Mouse (Mus musculus) embryonic fibroblast, embryonic 13.5 days (primary cell): ENCODE measurements around the gene Mss51. TPM values are rescaled to one million over a fixed set of nuclear protein-coding genes. Genes with fewer than 3 reads are reported as not detected.

Experiments
- H3K27ac ChIP-seq: 2 replicates; pipeline ENCODE4 v1.5.1; 2012; ENCODE audit warnings: low read length, control low read depth, inconsistent platforms; ENCODE audit not compliant: insufficient read depth
- H3K4me1 ChIP-seq: 2 replicates; pipeline ENCODE4 v1.6.1; 2011; ENCODE audit warnings: low read length; ENCODE audit not compliant: control insufficient read depth, insufficient read depth
- H3K4me3 ChIP-seq: 2 replicates; pipeline ENCODE4 v1.5.1; 2011; ENCODE audit warnings: mild to moderate bottlenecking, control low read depth, low read length; ENCODE audit not compliant: insufficient read depth
- CTCF ChIP-seq: IDR thresholded peaks from 2 replicates; pipeline ENCODE4 v1.5.1; 2011; ENCODE audit warnings: mild to moderate bottlenecking, control low read depth, low read length, moderate library complexity, borderline replicate concordance; ENCODE audit not compliant: insufficient read depth
- POLR2A ChIP-seq: IDR thresholded peaks from 2 replicates; pipeline ENCODE4 v1.6.1; 2011; ENCODE audit warnings: low read depth, mild to moderate bottlenecking, control low read depth, low read length, moderate library complexity
- polyA plus RNA-seq: library from polyadenylated mRNA; stranded (reverse); fragments of >200 nt; gene quantifications from 2 replicates; pipeline ENCODE4 v1.2.4, GENCODE M21; 2011; ENCODE audit warnings: low read depth; ENCODE audit not compliant: missing spikeins, insufficient read length

The Mss51 gene
- polyA plus RNA-seq, 1 experiment = 1.2 TPM

- Histone ChIP-seq H3K27ac (no peak overlapping the region), H3K4me1 (no peaks in the 10 kb centered on the region), H3K4me3 (no peak overlapping the region)
- TF ChIP-seq POLR2A = no peak
- TF ChIP-seq CTCF = no peak
Observed at GRCm38 (mm10) chr14:20458378-20458777, 38.3 kb downstream of the Mss51 start.

GRCm38 (mm10) chr14:20452929-20453328 is 43.8 kb downstream of the Mss51 start:
- TF ChIP-seq POLR2A (no peak), CTCF (no peak)
- no peaks in the 10 kb centered on the region for H3K4me1 ChIP-seq
- H3K4me3 ChIP-seq = no peak overlapping the region
- H3K27ac ChIP-seq = no peak overlapping the region

DNA sequence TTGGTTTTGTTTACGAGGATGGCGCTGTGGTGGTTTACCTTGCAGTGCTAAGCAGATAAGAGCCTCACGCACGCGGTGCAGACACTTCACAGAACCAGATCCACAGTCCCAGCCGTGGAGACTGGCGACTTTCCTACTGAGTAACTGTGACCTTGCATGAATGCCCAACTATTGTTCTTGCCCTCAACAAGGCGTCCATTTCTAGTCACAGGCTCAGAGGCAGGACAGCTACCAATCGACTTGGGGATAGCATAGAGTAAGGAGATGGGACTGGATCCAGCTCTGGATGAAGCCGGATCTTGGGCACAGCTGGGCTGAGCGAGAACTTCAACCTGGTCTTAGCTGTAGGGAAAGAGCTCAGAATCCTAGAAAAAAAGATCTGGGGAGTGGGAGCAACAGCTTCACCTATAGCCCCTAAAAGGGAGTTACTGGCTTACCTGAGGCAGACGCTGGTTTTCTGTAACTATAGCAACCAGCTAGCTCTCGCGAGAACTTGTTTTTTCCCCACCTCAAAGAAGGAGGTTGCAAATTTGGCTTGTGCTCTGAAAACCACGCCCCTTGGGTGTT is 44.9 kb downstream of the Mss51 start, which contains the start of gene Cfap70:
Gene Cfap70, minus strand, starts transcription at position 462 of the 567 bp plus-strand sequence.
- H3K4me1 ChIP-seq = no peaks in the 10 kb centered on the region
- no peak within 1 kb of the TSS for H3K27ac ChIP-seq
- TF ChIP-seq POLR2A = no peak
- no peak for TF ChIP-seq CTCF
- no peak within 1 kb of the TSS for H3K4me3 ChIP-seq

DNA sequence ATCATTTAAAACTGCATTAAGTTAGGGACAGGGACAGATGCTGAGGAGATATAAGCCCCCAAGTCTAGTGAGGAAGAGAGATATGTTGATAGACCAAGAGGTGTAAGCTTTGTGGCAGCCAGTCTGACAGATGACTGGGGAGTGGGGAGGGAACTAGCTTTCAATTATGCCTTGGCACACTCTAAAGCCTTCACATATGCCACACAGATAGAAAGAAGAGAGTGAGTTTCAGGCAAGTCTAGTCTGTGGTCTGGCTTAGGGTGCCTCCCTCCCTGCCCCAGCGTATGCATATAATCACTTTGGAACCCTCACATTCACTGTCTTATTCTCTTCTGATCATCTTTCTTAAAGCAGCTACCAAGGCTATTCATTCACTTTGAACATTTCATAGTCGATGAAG is 45.4 kb downstream of the Mss51 start:
- no peak for TF ChIP-seq POLR2A
- Histone ChIP-seq H3K4me3 (no peak overlapping the region), H3K4me1 (no peaks in the 10 kb centered on the region), H3K27ac (no peak overlapping the region)

- no peak for TF ChIP-seq CTCF
- no peak for TF ChIP-seq POLR2A
- H3K27ac ChIP-seq = no peak overlapping the region
- H3K4me3 ChIP-seq = no peak overlapping the region
- no peaks in the 10 kb centered on the region for H3K4me1 ChIP-seq
Observed at GRCm38 (mm10) chr14:20447209-20447608, 49.5 kb downstream of the Mss51 start.

DNA sequence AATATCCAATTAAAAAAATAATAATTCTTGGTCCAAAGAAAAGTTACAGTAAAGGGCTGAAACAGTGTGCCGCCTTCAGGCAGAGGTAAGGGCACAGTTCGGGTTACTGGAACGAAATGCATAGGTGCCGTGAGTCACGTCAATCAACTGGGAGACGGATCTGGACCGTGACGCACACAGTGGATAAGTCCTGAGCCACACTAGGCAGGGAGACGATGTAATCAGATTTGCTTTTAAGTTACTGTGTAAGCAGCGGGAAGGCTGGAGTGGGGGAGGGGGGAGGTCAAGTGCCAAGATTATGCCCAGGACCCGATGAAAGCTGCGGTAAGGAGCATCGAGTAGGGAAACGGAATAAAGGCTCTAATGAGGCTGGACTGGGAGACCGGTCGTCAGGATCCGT is 54.4 kb downstream of the Mss51 start:
- Histone ChIP-seq H3K4me3 (no peak overlapping the region), H3K27ac (no peak overlapping the region), H3K4me1 (no peaks in the 10 kb centered on the region)
- TF ChIP-seq CTCF = no peak
- no peak for TF ChIP-seq POLR2A

- Histone ChIP-seq H3K4me1 (no peaks in the 10 kb centered on the region; the same call in 1 of the 2 replicates), H3K27ac (no peak overlapping the region), H3K4me3 (no peak overlapping the region)
- TF ChIP-seq CTCF = no peak
- TF ChIP-seq POLR2A = no peak
Observed at GRCm38 (mm10) chr14:20436976-20437375, 59.7 kb downstream of the Mss51 start.

Other genes starting within 250 kb of the Mss51 start
- not detected in 2 replicates for gene Kcnk16, start 227.7 kb downstream of the Mss51 start, polyA plus RNA-seq
- 10.4 and 11.1 TPM in 2 replicates for gene Nudt13, start 202.2 kb downstream of the Mss51 start, polyA plus RNA-seq
- gene Ecd, start 148.8 kb downstream of the Mss51 start, polyA plus RNA-seq = 36.4 and 38.2 TPM in 2 replicates
- gene Fam149b, start 148.7 kb downstream of the Mss51 start, polyA plus RNA-seq = 34.2 and 39.7 TPM in 2 replicates
- 58.0 and 76.8 TPM in 2 replicates for gene Dnajc9, start 108.0 kb downstream of the Mss51 start, polyA plus RNA-seq
- 63.6 and 65.0 TPM in 2 replicates for gene Mrps16, start 103.3 kb downstream of the Mss51 start, polyA plus RNA-seq
- gene Cfap70, start 44.7 kb downstream of the Mss51 start, polyA plus RNA-seq = 1.4 TPM in 1 of 2 replicates, not detected in the other
- gene Anxa7, start 16.8 kb downstream of the Mss51 start, polyA plus RNA-seq = 127 and 138 TPM in 2 replicates
- 80.3 and 93.9 TPM in 2 replicates for gene Ppp3cb, start 49.7 kb upstream of the Mss51 start, polyA plus RNA-seq
- gene Usp54, start 144.2 kb upstream of the Mss51 start, polyA plus RNA-seq = 7.1 and 8.4 TPM in 2 replicates
- not detected in 2 replicates for gene Myoz1, start 159.6 kb upstream of the Mss51 start, polyA plus RNA-seq
- gene Synpo2l, start 171.5 kb upstream of the Mss51 start, polyA plus RNA-seq = 0.33 TPM in 1 of 2 replicates, not detected in the other
- 85.1 and 91.8 TPM in 2 replicates for gene Sec24c, start 177.4 kb upstream of the Mss51 start, polyA plus RNA-seq
- 14.5 and 24.4 TPM in 2 replicates for gene Fut11, start 198.1 kb upstream of the Mss51 start, polyA plus RNA-seq
- gene Chchd1, start 206.1 kb upstream of the Mss51 start, polyA plus RNA-seq = 99.8 and 109 TPM in 2 replicates
- gene Zswim8, start 210.7 kb upstream of the Mss51 start, polyA plus RNA-seq = 125 and 130 TPM in 2 replicates
- gene Ndst2, start 237.7 kb upstream of the Mss51 start, polyA plus RNA-seq = 27.3 and 32.0 TPM in 2 replicates